In genomic region chr4:106854361-106855309, GRCm38 (mm10) we compare ENCODE assay signal across 9 mouse cellular contexts. TPM values are rescaled to one million over a fixed set of nuclear protein-coding genes. Genes with fewer than 3 reads are reported as not detected.
DNase-seq lines count a peak whose midpoint lies in the region; ATAC-seq and TF ChIP-seq lines count a peak whose summit lies in the region.
"Had no signal": no experiment of that assay in that cellular context is flagged by ENCODE, and none has a peak within 500 bp of the region (broad histone marks: within the 10 kb centered on the region; RNA-seq: fewer than 3 reads in every experiment).

No protein-coding gene starts in this region.

- DNase-seq in left cerebral cortex, postnatal 25 days (ENCODE audit: low spot score in 2 of 2): peak; percentile 34 to 51
- DNase-seq in left cerebral cortex, adult 9 months (ENCODE audit: low spot score in 2 of 2): no peak
- peak; percentile 78 for DNase-seq in embryonic facial prominence, embryonic 10.5 days (ENCODE audit: low spot score)
- peak; percentile 49 for DNase-seq in hindbrain, postnatal 0 days (ENCODE audit: low spot score)
- DNase-seq in neural tube, embryonic 11.5 days (ENCODE audit: low spot score): peak; percentile 49
- no peak for DNase-seq in adrenal gland, postnatal 36 days
- no peak for DNase-seq in cerebellum, adult 18-20 months
- DNase-seq in adrenal gland, adult 18-20 months (ENCODE audit: low spot score in 2 of 2): no peak

- H3K27me3 ChIP-seq in embryonic facial prominence, embryonic 10.5 days (replicated peaks; ENCODE audit: low read depth, poor library complexity, severe bottlenecking): 0 out of 2 replicates have a peak, but pooled peaks cover 3% of the 10 kb centered on the region
- H3K27me3 ChIP-seq in hindbrain, postnatal 0 days (ENCODE audit: insufficient read depth, low read length): no peaks in the 10 kb centered on the region
- H3K27me3 ChIP-seq in neural tube, embryonic 11.5 days (ENCODE audit: control insufficient read depth, insufficient read depth, low read length): no peaks in the 10 kb centered on the region

- 4% methylated on average over 15 of the region's 15 CpGs for WGBS in embryonic facial prominence, embryonic 10.5 days
- WGBS in hindbrain, postnatal 0 days: 11% methylated on average over 15 of the region's 15 CpGs
- WGBS in neural tube, embryonic 11.5 days: 5% methylated on average over 15 of the region's 15 CpGs

- H3K4me1 ChIP-seq in embryonic facial prominence, embryonic 10.5 days: peaks cover 56% of the 10 kb centered on the region
- H3K4me1 ChIP-seq in hindbrain, postnatal 0 days (ENCODE audit: insufficient read depth, low read length): 0 out of 2 replicates have a peak, but pooled peaks cover 5% of the 10 kb centered on the region
- H3K4me1 ChIP-seq in neural tube, embryonic 11.5 days (ENCODE audit: control insufficient read depth, insufficient read depth, low read length): peaks cover 20% of the 10 kb centered on the region

- peak overlapping the region; percentile 37 for H3K4me2 ChIP-seq in hindbrain, postnatal 0 days (ENCODE audit: low read depth, low read length)
- H3K4me2 ChIP-seq in neural tube, embryonic 11.5 days (ENCODE audit: low read depth): peak overlapping the region; percentile 19

- ATAC-seq in hindbrain, postnatal 0 days: peak; percentile 87
- peak; percentile 61 for ATAC-seq in neural tube, embryonic 11.5 days (ENCODE audit: insufficient read depth, low FRiP score, low TSS enrichment)

- H3K9ac ChIP-seq in hindbrain, postnatal 0 days (replicated peaks; ENCODE audit: low read length): no peak overlapping the region; the same call in 1 of the 2 replicates
- peak overlapping the region; percentile 29 for H3K9ac ChIP-seq in neural tube, embryonic 11.5 days (ENCODE audit: low read length)

- peak overlapping the region; percentile 50 for H3K4me3 ChIP-seq in embryonic facial prominence, embryonic 10.5 days
- no peak overlapping the region for H3K4me3 ChIP-seq in hindbrain, postnatal 0 days (ENCODE audit: low read length)
- no peak overlapping the region; the same call in 1 of the 2 replicates for H3K4me3 ChIP-seq in neural tube, embryonic 11.5 days (ENCODE audit: low read depth, low read length)
- H3K4me3 ChIP-seq: megakaryocyte, embryonic 14.5 days had no signal

- TF ChIP-seq CTCF in hindbrain, postnatal 0 days (IDR thresholded peaks at IDR 0.05; ENCODE audit: low read depth): no peak

- H3K36me3 ChIP-seq in embryonic facial prominence, embryonic 10.5 days (replicated peaks): no peaks in the 10 kb centered on the region
- no peaks in the 10 kb centered on the region for H3K36me3 ChIP-seq in hindbrain, postnatal 0 days (ENCODE audit: insufficient read depth, low read length)
- H3K36me3 ChIP-seq in neural tube, embryonic 11.5 days (ENCODE audit: control insufficient read depth, insufficient read depth, low read length): no peaks in the 10 kb centered on the region

- H3K27ac ChIP-seq in embryonic facial prominence, embryonic 10.5 days (replicated peaks): peak overlapping the region; percentile 92
- H3K27ac ChIP-seq in hindbrain, postnatal 0 days: peak overlapping the region; percentile 65; the same call in 1 of the 2 replicates
- H3K27ac ChIP-seq in neural tube, embryonic 11.5 days (ENCODE audit: low read depth, low read length): peak overlapping the region; percentile 9; the same call in 1 of the 2 replicates

- peaks cover 3% of the 10 kb centered on the region; the same call in 1 of the 2 replicates for H3K9me3 ChIP-seq in embryonic facial prominence, embryonic 10.5 days
- H3K9me3 ChIP-seq in hindbrain, postnatal 0 days (ENCODE audit: low read length): no peaks in the 10 kb centered on the region
- H3K9me3 ChIP-seq in neural tube, embryonic 11.5 days (ENCODE audit: control insufficient read depth, low read length): no peaks in the 10 kb centered on the region

- intact Hi-C loops in left cerebral cortex, postnatal 25 days (cut with DNase I): no loop called here

RNA-seq across cellular contexts. Expression of gene Acot11, which starts 49.8 kb away (rescaled TPM):
- total RNA-seq in left cerebral cortex, postnatal 25 days (2021): 10 to 100 TPM; 39.1 to 53.0 TPM
- 1.6 and 2.1 TPM in 2 replicates for polyA plus RNA-seq in embryonic facial prominence, embryonic 10.5 days (2016; fragmentation: Nextera tagmentation; extraction: Ambion mirVana)
- 11.1 and 12.2 TPM in 2 replicates for total RNA-seq in hindbrain, postnatal 0 days (2014; rRNA removed)
- polyA plus RNA-seq in hindbrain, postnatal 0 days (2015; fragmentation: Nextera tagmentation; extraction: Ambion mirVana): 2.0 and 2.7 TPM in 2 replicates
- polyA plus RNA-seq in neural tube, embryonic 11.5 days (2014; fragmentation: Nextera tagmentation; extraction: Ambion mirVana): 1.4 and 1.8 TPM in 2 replicates
- total RNA-seq in adrenal gland, postnatal 36 days (2021): 10 to 100 TPM; 49.5 to 60.7 TPM
- 100 to 1,000 TPM in 1 of 2 experiments, 10 to 100 TPM in 1; 99.8 to 239 TPM for total RNA-seq in adrenal gland, adult 18-20 months (2021)

RNA-seq across cellular contexts. Expression of gene Ssbp3, which starts 55.9 kb away (rescaled TPM):
- 100 to 1,000 TPM; 138 to 157 TPM for total RNA-seq in left cerebral cortex, postnatal 25 days (2021)
- polyA plus RNA-seq in embryonic facial prominence, embryonic 10.5 days (2016; fragmentation: Nextera tagmentation; extraction: Ambion mirVana): 147 TPM in 2 replicates
- total RNA-seq in hindbrain, postnatal 0 days (2014; rRNA removed): 155 and 156 TPM in 2 replicates
- polyA plus RNA-seq in hindbrain, postnatal 0 days (2015; fragmentation: Nextera tagmentation; extraction: Ambion mirVana): 102 and 108 TPM in 2 replicates
- 142 and 145 TPM in 2 replicates for polyA plus RNA-seq in neural tube, embryonic 11.5 days (2014; fragmentation: Nextera tagmentation; extraction: Ambion mirVana)
- total RNA-seq in adrenal gland, postnatal 36 days (2021): 10 to 100 TPM; 71.2 to 85.4 TPM
- total RNA-seq in adrenal gland, adult 18-20 months (2021): 10 to 100 TPM; 70.5 to 75.9 TPM

Comparison
In these comparisons a context has a peak if more than half of its experiments do, and no peak if none do; other contexts are left out.
1. DNase-seq: peak in left cerebral cortex, postnatal 25 days (2 of 2), embryonic facial prominence, embryonic 10.5 days (single experiment), hindbrain, postnatal 0 days (single experiment) and neural tube, embryonic 11.5 days (single experiment); none in left cerebral cortex, adult 9 months (0 of 2), adrenal gland, postnatal 36 days (0 of 2), cerebellum, adult 18-20 months (0 of 2) and adrenal gland, adult 18-20 months (0 of 2).
2. H3K27ac ChIP-seq: peak in every context shown above with its lines; median percentile 92 in embryonic facial prominence, embryonic 10.5 days; 65 in hindbrain, postnatal 0 days; 9 in neural tube, embryonic 11.5 days.